Mouse (Mus musculus) adrenal gland, adult 2 months (tissue): ENCODE results near the gene Eme1. TPM values are rescaled to one million over a fixed set of nuclear protein-coding genes. Genes with fewer than 3 reads are reported as not detected.
"Not testable (repeated sequence)": the region's sequence is repeated elsewhere in the genome, so short reads cannot be mapped to it uniquely, and the experiment has no call there.

ENCODE experiments used
- DNase-seq: peaks from one replicate; pipeline ENCODE4 v3.0.0; 2021
- long read RNA-seq: library from polyadenylated mRNA; stranded (forward); transcript quantifications from one replicate; pipeline ENCODE4 v2.0.0, GENCODE M21; 2021
- polyA plus RNA-seq: library from polyadenylated mRNA; depleted of rRNA; stranded (reverse); fragments of >200 nt; gene quantifications from 2 replicates; pipeline ENCODE4 v1.2.3, GENCODE M21; 2012; rRNA removed
- total RNA-seq, 2 experiments: library from RNA; stranded (reverse); gene quantifications; 2 replicates each; pipeline ENCODE4 v1.2.3; 2021

Gene Eme1
- total RNA-seq (under 1 TPM; 0.29 to 0.31 TPM), polyA plus RNA-seq (0.18 and 0.21 TPM in 2 replicates)
- long read RNA-seq: 0 reads

DNA sequence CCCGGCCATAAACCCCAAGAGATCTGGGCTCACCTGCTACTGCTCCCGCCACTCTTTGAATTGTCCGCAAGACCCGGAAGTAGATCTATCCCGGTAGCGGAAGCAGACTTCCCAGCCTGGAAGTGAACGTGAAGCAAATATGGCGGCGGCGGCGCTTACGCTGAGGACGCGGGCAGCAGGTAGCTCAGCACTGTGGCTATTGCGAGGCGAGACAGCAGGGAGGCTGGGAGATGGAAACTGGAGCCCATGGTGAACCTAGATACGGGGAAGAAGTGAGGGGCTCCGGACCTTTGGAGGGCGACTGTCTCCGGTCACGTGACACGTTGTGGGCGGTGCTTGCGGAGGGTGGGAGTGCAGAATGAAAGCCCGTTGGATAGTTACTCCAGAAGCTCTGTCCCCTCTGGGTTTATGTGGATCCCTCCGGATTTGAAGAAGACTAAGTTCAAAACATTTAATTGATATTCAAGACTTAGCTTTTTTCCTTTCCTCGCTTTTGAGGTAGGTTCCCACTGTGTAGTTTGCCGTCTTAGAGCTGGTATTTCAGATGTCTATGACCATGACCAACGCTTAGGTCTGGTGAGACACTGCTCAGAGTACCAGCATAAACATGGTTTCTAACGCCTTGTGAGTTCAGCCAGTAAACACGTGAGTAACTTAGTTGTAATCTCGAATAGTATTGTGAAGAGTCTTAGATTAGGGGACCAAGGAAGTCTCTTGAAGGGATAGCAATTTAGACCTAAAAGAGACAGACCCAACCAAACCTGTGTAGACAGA is at the start of gene Eme1, which contains the start of gene Mrpl27:
Eme1 (minus strand) TSS at position 302 of the 774 bp plus-strand sequence.
Mrpl27 (plus strand) TSS at position 105 of the 774 bp plus-strand sequence.
- peak; percentile 90 for DNase-seq

GRCm38 (mm10) chr11:94702216-94702610 is 48.4 kb upstream of the Eme1 start:
- DNase-seq: no peak

DNA sequence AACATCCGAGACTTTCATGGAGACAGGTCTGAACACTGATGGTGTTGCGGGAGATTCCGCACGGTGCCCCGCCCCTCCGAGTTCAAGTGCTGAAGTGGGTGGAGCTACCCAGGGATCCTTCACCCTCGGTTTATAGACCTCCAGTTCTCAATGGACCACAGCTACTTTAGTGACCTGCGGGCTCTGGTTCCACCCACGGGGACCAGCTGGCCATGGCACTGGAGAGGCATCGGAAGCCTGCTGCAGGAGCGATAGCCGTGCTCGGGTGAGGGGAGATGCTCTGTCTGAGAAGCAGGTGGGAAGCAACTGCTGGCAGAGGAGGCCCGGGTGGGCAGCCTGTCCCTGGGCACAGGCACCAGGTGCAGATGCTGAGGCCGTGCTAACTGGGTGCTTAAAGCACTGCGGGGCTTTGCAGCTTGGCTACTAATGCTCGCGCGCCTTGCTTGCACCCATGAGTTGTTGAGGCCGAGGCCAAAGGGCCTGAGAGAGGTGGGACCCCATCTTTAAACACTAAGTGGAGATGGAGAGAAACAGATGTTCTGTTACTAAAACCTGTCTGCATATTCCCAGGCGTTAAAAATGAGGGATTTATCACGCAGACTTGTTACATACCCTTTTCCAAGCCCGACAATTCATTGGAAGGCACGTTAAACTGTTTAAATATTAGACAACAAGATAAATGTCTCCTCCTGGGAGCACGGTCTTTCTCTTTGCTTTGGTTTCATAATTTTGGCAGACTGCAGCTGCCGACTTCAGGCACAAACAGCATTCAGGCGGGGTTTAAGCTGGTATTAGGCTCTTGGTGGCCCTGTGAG is 47.8 kb upstream of the Eme1 start:
- DNase-seq: no peak

DNA sequence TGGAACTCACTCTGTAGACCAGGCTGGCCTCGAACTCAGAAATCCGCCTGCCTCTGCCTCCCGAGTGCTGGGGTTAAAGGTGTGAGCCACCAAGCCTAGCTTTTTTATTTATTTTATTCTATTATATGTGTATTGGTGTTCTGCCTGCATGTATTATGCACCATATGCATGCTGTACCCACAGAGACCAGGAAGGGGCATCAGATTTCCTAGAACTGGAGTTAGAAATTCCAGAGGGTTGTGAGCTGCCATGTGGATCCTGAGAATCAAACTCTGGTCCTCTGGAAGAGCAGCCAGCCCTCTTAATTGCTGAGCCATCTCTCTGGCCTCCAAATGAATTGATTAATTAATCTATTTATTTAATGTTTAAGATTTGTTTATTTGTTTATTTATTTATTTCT is 45.6 kb upstream of the Eme1 start:
- no peak for DNase-seq

- no peak for DNase-seq
Measured at GRCm38 (mm10) chr11:94697703-94698464, 44.1 kb upstream of the Eme1 start.

- no peak for DNase-seq
Measured at GRCm38 (mm10) chr11:94697140-94697539, 43.4 kb upstream of the Eme1 start.

DNA sequence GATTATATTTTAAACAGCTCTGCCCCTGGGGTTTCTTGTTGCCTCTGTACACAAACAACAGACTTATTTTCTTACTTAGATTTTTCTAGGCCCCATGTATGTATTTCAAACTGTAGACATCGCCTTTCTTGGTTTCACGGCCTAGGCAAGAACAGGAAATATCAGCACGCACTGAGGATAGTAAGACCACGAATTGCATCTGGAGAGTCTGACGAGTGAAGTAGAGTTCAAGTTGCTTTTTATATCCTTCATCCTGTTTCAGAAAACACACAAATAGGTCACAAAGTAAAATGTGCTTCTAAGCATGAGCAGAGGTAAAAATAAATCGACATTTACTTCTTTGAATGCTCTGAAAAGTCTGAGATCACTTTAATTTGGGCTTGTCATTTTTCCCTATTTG is 41.7 kb upstream of the Eme1 start:
- DNase-seq: no peak

GRCm38 (mm10) chr11:94692502-94692901 is 38.7 kb upstream of the Eme1 start:
- DNase-seq: not testable (repeated sequence)

DNA sequence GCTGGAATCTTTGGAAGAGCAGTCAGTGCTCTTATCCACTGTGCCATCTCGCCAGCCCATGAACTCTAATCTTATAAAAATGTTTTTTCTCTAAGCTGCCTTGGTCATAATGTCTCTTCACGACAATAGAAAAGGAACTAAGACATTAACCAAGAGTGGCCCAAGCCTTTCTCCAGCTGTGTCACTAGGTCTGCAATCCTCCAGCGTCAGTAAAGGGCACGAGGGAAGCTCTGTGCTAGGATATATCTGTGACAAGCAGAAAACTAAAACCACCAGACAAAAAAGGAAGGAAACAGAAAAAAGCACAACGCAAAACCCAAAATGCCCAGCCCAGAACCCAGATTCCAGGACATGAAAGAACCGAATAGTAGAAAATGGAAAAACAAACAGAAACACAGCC is 33.4 kb upstream of the Eme1 start:
- no peak for DNase-seq

- DNase-seq: no peak
Measured at GRCm38 (mm10) chr11:94682427-94682826, 28.7 kb upstream of the Eme1 start.

DNA sequence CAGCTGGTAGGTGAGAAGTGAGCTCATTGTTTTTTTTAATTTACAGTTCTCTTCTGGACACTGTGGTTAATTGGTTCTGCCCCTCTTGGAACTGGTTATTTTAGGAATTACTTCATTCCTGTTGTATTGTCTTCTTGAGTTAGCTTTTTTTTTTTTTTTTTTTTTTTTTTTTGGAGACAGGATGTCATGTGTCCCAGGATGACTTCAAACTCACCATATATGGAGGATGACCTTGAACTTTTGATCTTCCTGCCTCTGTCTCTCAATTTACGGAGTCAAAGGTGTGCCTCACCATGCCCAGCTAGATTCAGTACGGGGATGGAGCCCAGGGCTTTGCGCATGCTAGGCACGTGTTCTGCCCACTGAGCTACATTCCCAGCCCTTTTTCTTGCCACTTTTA is 27.9 kb upstream of the Eme1 start:
- no peak for DNase-seq

DNA sequence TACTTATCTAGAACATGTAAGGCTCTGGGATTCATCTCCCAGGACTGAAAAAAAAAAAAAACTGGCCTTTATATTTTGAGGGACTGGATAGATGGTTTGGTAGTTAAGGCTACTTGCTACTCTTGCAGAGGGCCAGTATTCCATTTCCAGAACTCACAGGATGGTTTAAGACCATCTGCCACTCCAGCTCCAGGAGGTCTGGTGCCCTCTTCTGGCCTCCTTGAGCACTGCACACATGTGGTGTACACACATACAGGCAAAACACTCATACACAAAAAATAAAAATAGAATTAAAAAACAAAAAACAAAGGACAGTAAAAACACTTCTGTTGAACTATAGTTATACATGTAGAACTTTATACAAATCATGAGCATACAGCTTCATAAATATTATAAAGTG is 26.9 kb upstream of the Eme1 start:
- DNase-seq: no peak

GRCm38 (mm10) chr11:94677607-94678145 is 23.9 kb upstream of the Eme1 start:
- no peak for DNase-seq

DNA sequence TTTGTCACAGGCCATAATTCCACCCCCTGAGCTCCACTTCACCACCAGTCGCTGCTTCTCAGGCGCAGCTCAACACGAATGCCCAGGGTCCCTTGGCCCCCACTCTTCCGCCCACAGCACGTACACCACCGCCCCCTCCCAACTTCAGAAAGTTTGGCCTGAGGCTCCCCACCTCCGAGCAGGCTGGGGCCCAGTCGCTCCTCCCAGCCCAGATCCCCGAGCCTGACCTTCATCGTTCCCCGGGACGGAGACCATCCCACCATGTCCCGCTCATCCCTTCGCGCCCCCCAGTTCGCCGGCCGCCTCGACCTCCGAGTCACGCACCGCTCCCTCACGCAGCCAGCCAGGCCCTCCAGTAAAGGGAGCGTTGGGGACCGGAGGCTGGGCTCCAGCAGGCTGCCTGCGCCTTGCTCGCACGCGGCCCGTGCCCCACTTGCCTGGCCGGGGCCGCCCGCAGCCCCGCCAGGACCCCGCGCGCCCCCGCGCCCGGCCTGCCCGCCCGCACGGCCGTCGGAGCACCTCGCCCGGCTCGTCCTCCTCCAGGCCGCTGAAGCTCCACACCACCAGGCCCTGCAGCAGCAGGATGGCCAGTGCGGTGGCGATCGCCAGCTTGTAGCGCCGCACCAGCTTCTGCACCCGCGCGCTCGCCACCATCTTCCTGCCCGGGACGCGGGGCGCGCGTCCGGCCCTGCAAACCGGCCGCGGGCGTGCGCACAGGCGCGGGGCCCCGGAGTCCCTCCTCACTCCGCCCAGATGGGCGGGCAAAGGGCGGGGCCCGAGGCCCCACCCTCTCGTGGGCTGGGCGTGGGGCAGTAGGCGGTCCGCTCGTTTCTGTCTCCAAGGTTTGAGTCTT is 23.2 kb upstream of the Eme1 start, which contains the start of gene Xylt2:
Xylt2 (minus strand) TSS at position 762 of the 853 bp plus-strand sequence.
- DNase-seq: peak; percentile 97

GRCm38 (mm10) chr11:94676308-94676707 is 22.5 kb upstream of the Eme1 start:
- DNase-seq: no peak

- DNase-seq: no peak
Measured at GRCm38 (mm10) chr11:94675446-94675845, 21.7 kb upstream of the Eme1 start.

DNA sequence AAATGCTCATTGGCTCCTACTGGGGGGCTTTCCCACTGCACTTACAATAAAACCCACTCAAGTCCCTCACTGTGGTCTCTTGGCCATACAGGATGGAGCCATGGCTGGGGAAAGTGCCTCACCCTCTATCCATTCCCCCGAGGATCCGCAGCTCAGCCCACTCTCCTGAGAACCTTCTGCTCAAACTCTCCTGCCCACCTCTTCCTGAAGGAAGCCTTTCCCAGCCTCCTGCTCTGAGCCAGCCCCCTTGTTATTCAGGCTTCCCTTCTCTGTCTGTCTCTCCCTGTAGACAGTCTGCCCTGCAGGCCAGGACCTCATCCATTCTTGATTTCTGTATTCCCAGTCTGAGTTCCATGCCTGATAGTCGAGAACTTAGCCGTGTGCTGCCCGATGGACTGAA is 21.2 kb upstream of the Eme1 start:
- no peak for DNase-seq

DNA sequence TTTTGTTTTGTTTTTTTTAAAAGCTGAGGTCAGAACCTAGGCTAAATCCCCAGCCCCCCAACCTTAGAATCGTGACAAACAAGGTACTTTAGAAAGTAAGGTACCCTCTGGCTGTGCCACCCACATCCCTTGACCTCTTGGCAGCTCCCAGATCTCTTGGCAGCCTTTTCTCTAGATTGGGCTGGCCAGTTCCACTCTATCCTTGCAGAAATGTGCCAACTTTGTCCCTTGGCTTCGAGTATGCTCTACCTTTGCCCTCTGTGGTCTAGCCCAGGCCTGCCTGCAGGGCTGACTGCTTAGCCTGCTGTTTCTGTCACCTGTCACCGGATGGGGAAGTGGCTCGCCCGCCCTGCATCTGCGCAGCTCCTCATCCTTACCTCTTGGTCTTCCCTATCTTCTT is 11.5 kb upstream of the Eme1 start:
- peak; percentile 30 for DNase-seq

- DNase-seq: no peak
Measured at GRCm38 (mm10) chr11:94661344-94661743, 7.6 kb upstream of the Eme1 start.

DNA sequence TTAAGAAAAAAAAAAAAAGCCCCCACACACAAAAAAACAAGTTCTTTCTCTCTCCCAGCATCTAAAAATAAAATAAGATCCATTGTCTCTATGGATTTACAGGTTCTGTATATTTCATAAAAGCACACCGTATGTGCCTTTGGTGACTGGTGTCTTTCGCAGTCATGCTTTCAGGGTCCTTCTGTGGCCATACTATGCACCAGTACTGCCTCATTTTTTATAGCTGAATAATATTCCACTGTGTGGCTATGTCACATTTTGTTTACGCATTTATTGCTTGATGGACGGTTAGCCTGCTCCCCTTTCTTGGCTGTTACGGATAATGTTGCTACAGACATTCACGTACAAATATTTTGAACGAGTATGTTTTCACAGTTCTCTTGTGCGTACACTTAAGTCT is 791 bp downstream of the Eme1 start:
- no peak for DNase-seq

DNA sequence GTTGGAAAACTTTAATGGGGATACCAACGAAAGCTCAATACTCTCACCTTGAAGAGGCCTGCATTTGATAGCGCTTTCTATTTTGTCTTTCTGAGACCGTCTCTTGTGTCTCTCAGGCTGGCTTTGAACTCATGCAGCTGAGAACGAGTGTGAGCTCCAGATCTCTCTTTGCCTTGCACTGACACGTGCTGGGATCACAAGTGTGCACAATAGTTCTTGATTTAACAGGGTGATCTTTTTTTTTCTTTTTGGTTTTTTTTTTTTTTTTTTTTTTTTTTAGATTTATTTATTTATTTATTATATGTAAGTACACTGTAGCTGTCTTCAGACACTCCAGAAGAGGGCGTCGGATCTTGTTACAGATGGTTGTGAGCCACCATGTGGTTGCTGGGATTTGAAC is 2.5 kb downstream of the Eme1 start:
- DNase-seq: not testable (repeated sequence)
